Comparison of ENCODE assay signal across 10 mouse cellular contexts in genomic region chr9:36858677-36859076, GRCm38 (mm10). TPM values are rescaled to one million over a fixed set of nuclear protein-coding genes. Genes with fewer than 3 reads are reported as not detected.
DNase-seq lines count a peak whose midpoint lies in the region; ATAC-seq lines count a peak whose summit lies in the region.
"Had no signal": no experiment of that assay in that cellular context is flagged by ENCODE, and none has a peak within 500 bp of the region (broad histone marks: within the 10 kb centered on the region; RNA-seq: fewer than 3 reads in every experiment).

No protein-coding gene starts in this region.

- DNase-seq in left cerebral cortex, adult 11 months (ENCODE audit: low spot score), result peak; percentile 38
- no peak for DNase-seq in left cerebral cortex, postnatal 36 days (ENCODE audit: low spot score in 2 of 2)
- DNase-seq in brain, adult 2 months (ENCODE audit: low read depth, low spot score), result peak; percentile 98
- peak; percentile 98 for DNase-seq in cerebellum, adult 9-10 months
- DNase-seq in layer of hippocampus, adult 9-11 months, result peak; percentile 69
- no peak for DNase-seq in ovary, postnatal 36 days (ENCODE audit: low spot score)
- DNase-seq: lung, adult 2 months had no signal

- H3K4me3 ChIP-seq in kidney, embryonic 15.5 days (replicated peaks), result no peak overlapping the region

- H3K4me2 ChIP-seq in kidney, embryonic 15.5 days, result no peak overlapping the region

- intact Hi-C loops in left cerebral cortex, postnatal 36 days (cut with DNase I), result no loop called here

- H3K27ac ChIP-seq in kidney, embryonic 15.5 days, result no peak overlapping the region

- WGBS in kidney, embryonic 15.5 days, result 48% methylated on average over 4 of the region's 4 CpGs

- H3K27me3 ChIP-seq in kidney, embryonic 15.5 days, result no peaks in the 10 kb centered on the region

- H3K36me3 ChIP-seq in kidney, embryonic 15.5 days, result no peaks in the 10 kb centered on the region
- H3K36me3 ChIP-seq: G1E had no signal

- no peak for ATAC-seq in kidney, embryonic 15.5 days (replicated peaks; ENCODE audit: low FRiP score)
- no peak for ATAC-seq in erythroblast, adult 5-6 weeks (replicated peaks; ENCODE audit: low FRiP score, poor library complexity, severe bottlenecking)

- H3K4me1 ChIP-seq in kidney, embryonic 15.5 days, result no peaks in the 10 kb centered on the region

- H3K9ac ChIP-seq in kidney, embryonic 15.5 days, result no peak overlapping the region

- no peaks in the 10 kb centered on the region for H3K9me3 ChIP-seq in kidney, embryonic 15.5 days (replicated peaks)
- H3K9me3 ChIP-seq: G1E had no signal

RNA-seq across cellular contexts. Expression of gene Fez1, which starts 37.0 kb away (rescaled TPM):
- 100 to 1,000 TPM; 265 to 298 TPM for total RNA-seq in left cerebral cortex, postnatal 36 days (2021)
- 5.1 and 7.2 TPM in 2 replicates for polyA plus RNA-seq in kidney, embryonic 15.5 days (2015; fragmentation: Nextera tagmentation; extraction: Ambion mirVana)
- not detected in 2 replicates for total RNA-seq in erythroblast, adult 5-6 weeks (2015; ENCODE audit: low replicate concordance)
- not detected in 2 replicates for total RNA-seq in erythroblast, adult 5-6 weeks (2017; ENCODE audit: low replicate concordance)
- polyA plus RNA-seq: G1E had no signal

Comparison
In these comparisons a context has a peak if more than half of its experiments do, and no peak if none do; other contexts are left out.
1. DNase-seq: peak in left cerebral cortex, adult 11 months (single experiment), brain, adult 2 months (single experiment), cerebellum, adult 9-10 months (single experiment) and layer of hippocampus, adult 9-11 months (single experiment); none in left cerebral cortex, postnatal 36 days (0 of 2) and ovary, postnatal 36 days (single experiment).
2. RNA of gene Fez1, which starts 37.0 kb away (total RNA-seq): 265 to 298 TPM in left cerebral cortex, postnatal 36 days; not detected in erythroblast, adult 5-6 weeks; every median in the first group is over 100 times any median in the second.